Mouse (Mus musculus) small intestine, adult 2 months (tissue): ENCODE measurements around the gene C1ql1.

ENCODE experiments used
- CTCF ChIP-seq: fragments of 200-500 bp; IDR thresholded peaks from 2 replicates; pipeline ENCODE4 v1.5.1; 2012; ENCODE audit warnings: low read depth, mild to moderate bottlenecking, control low read depth, inconsistent platforms, low read length, moderate library complexity, mixed read lengths; ENCODE audit not compliant: insufficient replicate concordance, insufficient read length; ENCODE audit errors: extremely low read depth
- POLR2A ChIP-seq: fragments of 200-500 bp; IDR thresholded peaks from 2 replicates; pipeline ENCODE4 v1.6.1; 2012; ENCODE audit warnings: low read depth, mild to moderate bottlenecking, control low read depth, inconsistent platforms, low read length, moderate library complexity

- TF ChIP-seq POLR2A (no peak), CTCF (no peak)
Observed at GRCm38 (mm10) chr11:102941236-102941635, 5.3 kb downstream of the C1ql1 start.
